Mouse (Mus musculus) heart, embryonic 12.5 days (tissue): ENCODE data around the gene Nhp2. TPM values are rescaled to one million over a fixed set of nuclear protein-coding genes. Genes with fewer than 3 reads are reported as not detected.

Source experiments
- ATAC-seq: fragments of 200-750 bp; cut with Nextera tagmentation; 2 replicates; pipeline ENCODE4 v1.8.0; 2017; ENCODE audit warnings: moderate TSS enrichment, moderate library complexity; ENCODE audit not compliant: insufficient number of reproducible peaks, low FRiP score
- H3K27ac ChIP-seq: fragments of 300-500 bp; sonication (generic); 2 replicates; pipeline ENCODE4 v1.5.1; 2016; ENCODE audit warnings: mild to moderate bottlenecking, moderate library complexity; ENCODE audit not compliant: poor library complexity, severe bottlenecking
- H3K27me3 ChIP-seq: fragments of 300-500 bp; sonication (generic); replicated peaks from 2 replicates; pipeline ENCODE4 v1.6.1; 2016; ENCODE audit warnings: mild to moderate bottlenecking, moderate library complexity
- H3K36me3 ChIP-seq: fragments of 300-500 bp; sonication (generic); 2 replicates; pipeline ENCODE4 v1.6.1; 2016; ENCODE audit warnings: mild to moderate bottlenecking, moderate library complexity
- H3K4me1 ChIP-seq: fragments of 300-500 bp; sonication (generic); replicated peaks from 2 replicates; pipeline ENCODE4 v1.6.1; 2016; ENCODE audit warnings: mild to moderate bottlenecking
- H3K4me2 ChIP-seq: fragments of 300-500 bp; sonication (generic); 2 replicates; pipeline ENCODE4 v1.6.1; 2016; ENCODE audit warnings: mild to moderate bottlenecking, moderate library complexity
- H3K4me3 ChIP-seq: fragments of 300-500 bp; sonication (generic); 2 replicates; pipeline ENCODE4 v1.5.1; 2016; ENCODE audit warnings: mild to moderate bottlenecking
- H3K9ac ChIP-seq: fragments of 300-500 bp; sonication (generic); 2 replicates; pipeline ENCODE4 v1.6.1; 2016; ENCODE audit warnings: mild to moderate bottlenecking, moderate library complexity
- H3K9me3 ChIP-seq: fragments of 300-500 bp; sonication (generic); replicated peaks from 2 replicates; pipeline ENCODE4 v1.6.1; 2016; ENCODE audit warnings: mild to moderate bottlenecking, moderate library complexity
- WGBS: fragments of 180-500 bp; shearing (Covaris S2); methylation state at CpG from one replicate; pipeline ENCODE4 v1.1.7; 2016; 5-methylcytosine and 5-hydroxymethylcytosine counted together
- polyA plus RNA-seq: library from polyadenylated mRNA; unstranded; fragments of >200 nt; fragmentation: Nextera tagmentation; extraction: Ambion mirVana; gene quantifications from 2 replicates; pipeline ENCODE4 v1.2.1, GENCODE M21; 2016

Gene Nhp2
- polyA plus RNA-seq, 1 experiment from 2014 or later = 91.9 TPM

- peaks cover 10% of the 10 kb centered on the region for H3K4me1 ChIP-seq
- H3K36me3 ChIP-seq = peaks cover 88% of the 10 kb centered on the region
- no peak overlapping the region for H3K4me3 ChIP-seq
- no peak overlapping the region for H3K4me2 ChIP-seq
- no peaks in the 10 kb centered on the region for H3K27me3 ChIP-seq
- H3K9ac ChIP-seq = no peak overlapping the region
- no peak overlapping the region for H3K27ac ChIP-seq
- 0 out of 2 replicates have a peak, but pooled peaks cover 6% of the 10 kb centered on the region for H3K9me3 ChIP-seq
- no peak for ATAC-seq
Observed at GRCm38 (mm10) chr11:51590002-51590401, 29.5 kb upstream of the Nhp2 start.

DNA sequence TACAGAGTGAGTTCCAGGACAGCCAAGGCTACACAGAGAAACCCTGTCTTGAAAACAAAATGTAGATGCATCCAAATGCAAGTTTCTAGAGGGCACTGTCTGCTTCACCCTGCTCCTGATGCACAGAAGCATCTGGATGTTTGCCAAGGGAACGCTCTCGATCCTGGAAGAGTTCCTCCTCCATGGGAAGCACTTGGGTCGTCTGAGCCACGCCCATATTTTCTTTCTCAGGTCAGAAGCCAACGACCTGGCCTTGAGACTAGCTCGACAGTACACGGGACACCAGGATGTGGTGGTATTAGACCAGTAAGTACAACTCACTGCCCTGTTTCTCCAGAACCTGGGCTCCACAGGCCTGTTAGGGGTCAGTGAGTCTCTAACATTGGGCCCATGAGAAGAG, 28.4 kb upstream of the Nhp2 start:
- H3K9ac ChIP-seq = no peak overlapping the region
- no peak overlapping the region for H3K4me3 ChIP-seq
- no peaks in the 10 kb centered on the region for H3K27me3 ChIP-seq
- H3K27ac ChIP-seq = no peak overlapping the region
- H3K4me1 ChIP-seq = no peaks in the 10 kb centered on the region
- 68% methylated on average over 7 of the region's 7 CpGs for WGBS
- no peak overlapping the region for H3K4me2 ChIP-seq
- ATAC-seq = no peak
- H3K9me3 ChIP-seq = 0 out of 2 replicates have a peak, but pooled peaks cover 6% of the 10 kb centered on the region
- H3K36me3 ChIP-seq = peaks cover 99% of the 10 kb centered on the region

DNA sequence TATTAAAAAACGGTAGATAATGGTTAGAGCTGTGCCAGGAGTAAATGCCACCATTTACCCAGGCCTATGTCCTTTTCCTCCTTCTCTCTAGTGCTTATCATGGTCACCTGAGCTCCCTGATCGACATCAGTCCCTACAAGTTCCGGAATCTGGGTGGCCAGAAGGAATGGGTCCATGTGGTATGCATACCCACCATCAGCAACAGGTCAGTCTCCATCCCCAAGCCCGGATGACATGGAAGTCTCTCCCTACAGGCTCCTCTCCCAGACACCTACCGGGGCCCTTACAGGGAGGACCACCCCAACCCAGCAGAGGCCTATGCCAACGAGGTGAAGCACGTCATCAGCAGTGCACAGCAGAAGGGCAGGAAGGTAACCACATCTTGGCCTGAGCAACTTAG, 27.6 kb upstream of the Nhp2 start:
- Histone ChIP-seq H3K27ac (no peak overlapping the region), H3K9ac (no peak overlapping the region), H3K4me3 (no peak overlapping the region), H3K4me2 (no peak overlapping the region), H3K36me3 (peaks cover 97% of the 10 kb centered on the region), H3K4me1 (no peaks in the 10 kb centered on the region), H3K27me3 (no peaks in the 10 kb centered on the region), H3K9me3 (0 out of 2 replicates have a peak, but pooled peaks cover 6% of the 10 kb centered on the region)
- ATAC-seq = no peak
- WGBS = 85% methylated on average over 7 of the region's 7 CpGs

- H3K4me3 ChIP-seq = no peak overlapping the region
- no peak overlapping the region for H3K27ac ChIP-seq
- no peaks in the 10 kb centered on the region for H3K27me3 ChIP-seq
- H3K4me2 ChIP-seq = no peak overlapping the region
- H3K4me1 ChIP-seq = no peaks in the 10 kb centered on the region
- 94% methylated on average over 4 of the region's 4 CpGs for WGBS
- no peak overlapping the region for H3K9ac ChIP-seq
- ATAC-seq = no peak
- H3K36me3 ChIP-seq = peaks cover 97% of the 10 kb centered on the region
- H3K9me3 ChIP-seq = 0 out of 2 replicates have a peak, but pooled peaks cover 6% of the 10 kb centered on the region
Observed at GRCm38 (mm10) chr11:51593368-51593767, 26.2 kb upstream of the Nhp2 start.

- Histone ChIP-seq H3K9ac (no peak overlapping the region), H3K36me3 (peaks cover 97% of the 10 kb centered on the region), H3K4me2 (no peak overlapping the region), H3K27me3 (no peaks in the 10 kb centered on the region), H3K9me3 (0 out of 2 replicates have a peak, but pooled peaks cover 4% of the 10 kb centered on the region), H3K27ac (no peak overlapping the region), H3K4me1 (no peaks in the 10 kb centered on the region), H3K4me3 (no peak overlapping the region)
- ATAC-seq = peak; percentile 17; the same call in 1 of the 2 replicates
- WGBS = 94% methylated on average over 6 of the region's 6 CpGs
Observed at GRCm38 (mm10) chr11:51593849-51594248, 25.7 kb upstream of the Nhp2 start.

GRCm38 (mm10) chr11:51594715-51595350, 24.7 kb upstream of the Nhp2 start:
- WGBS = 75% methylated on average over 3 of the region's 3 CpGs
- ATAC-seq = no peak; the same call in 1 of the 2 replicates

GRCm38 (mm10) chr11:51595459-51596083, 24.0 kb upstream of the Nhp2 start:
- Histone ChIP-seq H3K9me3 (no peaks in the 10 kb centered on the region), H3K4me2 (no peak overlapping the region), H3K9ac (no peak overlapping the region), H3K27ac (no peak overlapping the region), H3K36me3 (peaks cover 97% of the 10 kb centered on the region), H3K4me1 (no peaks in the 10 kb centered on the region), H3K27me3 (no peaks in the 10 kb centered on the region), H3K4me3 (no peak overlapping the region)
- no peak for ATAC-seq
- 87% methylated on average over 1 of the region's 1 CpGs for WGBS

More at GRCm38 (mm10) chr11:51594715-51595350, 24.7 kb upstream of the Nhp2 start:
- Histone ChIP-seq H3K9me3 (no peaks in the 10 kb centered on the region), H3K27me3 (no peaks in the 10 kb centered on the region), H3K9ac (no peak overlapping the region), H3K4me1 (no peaks in the 10 kb centered on the region), H3K36me3 (peaks cover 97% of the 10 kb centered on the region), H3K27ac (no peak overlapping the region), H3K4me2 (no peak overlapping the region), H3K4me3 (no peak overlapping the region)

DNA sequence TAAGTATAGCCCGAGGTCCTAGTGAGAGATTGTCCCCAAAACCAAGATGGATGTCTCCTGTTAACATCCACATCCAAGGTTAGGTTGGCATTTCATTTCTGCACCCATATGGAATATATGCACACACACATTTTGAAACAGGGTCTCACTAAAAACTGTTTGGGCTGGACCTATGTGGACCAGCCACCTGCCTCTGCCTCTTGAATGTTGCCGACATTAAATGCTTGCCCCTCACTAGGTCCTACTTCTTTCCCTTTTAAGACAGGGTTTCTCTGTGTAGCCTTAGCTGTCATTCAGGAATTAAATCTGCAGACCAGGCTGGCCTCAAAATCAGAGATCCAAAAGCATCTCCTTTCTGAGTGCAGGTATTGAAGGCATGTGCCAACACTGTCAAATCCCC, 22.0 kb upstream of the Nhp2 start:
- Histone ChIP-seq H3K4me2 (no peak overlapping the region), H3K9ac (no peak overlapping the region), H3K27ac (no peak overlapping the region), H3K4me3 (no peak overlapping the region), H3K27me3 (no peaks in the 10 kb centered on the region), H3K9me3 (no peaks in the 10 kb centered on the region), H3K4me1 (peaks cover 12% of the 10 kb centered on the region; the same call in 1 of the 2 replicates), H3K36me3 (peaks cover 98% of the 10 kb centered on the region)
- no peak for ATAC-seq
- 68% methylated on average over 2 of the region's 2 CpGs for WGBS

GRCm38 (mm10) chr11:51602253-51602652, 17.3 kb upstream of the Nhp2 start:
- H3K4me2 ChIP-seq = no peak overlapping the region
- no peaks in the 10 kb centered on the region for H3K27me3 ChIP-seq
- WGBS = 93% methylated on average over 3 of the region's 3 CpGs
- no peak overlapping the region for H3K9ac ChIP-seq
- no peak overlapping the region for H3K27ac ChIP-seq
- peaks cover 82% of the 10 kb centered on the region for H3K36me3 ChIP-seq
- H3K4me1 ChIP-seq = peaks cover 37% of the 10 kb centered on the region
- no peaks in the 10 kb centered on the region for H3K9me3 ChIP-seq
- H3K4me3 ChIP-seq = no peak overlapping the region
- ATAC-seq = no peak

DNA sequence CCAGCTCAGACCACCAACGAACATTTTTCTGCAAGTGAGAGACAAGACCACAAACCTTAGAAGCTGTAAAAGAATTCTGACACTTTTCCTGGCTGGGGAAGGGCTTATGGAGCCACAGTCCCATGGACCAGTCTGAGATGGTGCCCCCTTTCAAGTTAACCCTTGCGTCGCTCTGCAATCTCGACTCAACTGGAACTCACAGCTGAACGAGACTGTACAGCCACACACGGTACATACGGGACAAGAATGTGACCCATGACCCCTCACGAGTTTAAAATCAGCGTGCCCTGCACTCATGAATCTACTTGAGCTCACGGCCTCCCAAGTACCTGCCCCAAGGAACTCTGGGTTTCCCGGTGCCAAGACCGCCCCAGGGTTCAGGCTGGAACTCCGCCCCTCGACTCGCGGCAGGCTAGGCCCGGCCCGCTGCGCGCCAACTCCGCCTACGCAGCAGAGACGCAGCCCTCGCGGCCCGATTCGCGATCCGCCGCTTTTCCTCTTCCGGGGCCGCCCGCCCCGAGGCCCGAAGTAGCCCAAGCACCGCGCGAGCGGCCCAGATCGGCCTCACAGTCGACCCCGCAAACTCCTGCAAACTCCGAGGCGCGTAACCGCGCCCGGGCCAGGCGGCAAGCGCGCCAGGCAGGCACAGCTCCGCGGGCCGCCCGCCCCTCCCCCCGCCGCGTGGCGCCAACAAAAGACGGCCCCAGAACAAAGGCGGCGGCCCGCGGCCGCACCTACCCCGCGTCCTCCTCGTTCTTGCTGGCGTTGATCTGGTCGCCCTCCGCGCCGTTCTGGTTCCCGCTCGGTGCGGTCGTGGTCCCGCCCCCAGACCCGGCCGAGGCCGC, 13.7 kb upstream of the Nhp2 start:
- peaks cover 46% of the 10 kb centered on the region for H3K36me3 ChIP-seq
- peak; percentile 85 for ATAC-seq
- WGBS = under 1% methylated on average over 81 of the region's 81 CpGs
- peak overlapping the region; percentile 97 for H3K4me3 ChIP-seq
- no peaks in the 10 kb centered on the region for H3K27me3 ChIP-seq
- peak overlapping the region; percentile 100 for H3K9ac ChIP-seq
- peaks cover 41% of the 10 kb centered on the region for H3K4me1 ChIP-seq
- H3K27ac ChIP-seq = peak overlapping the region; percentile 94
- H3K4me2 ChIP-seq = peak overlapping the region; percentile 91
- H3K9me3 ChIP-seq = no peaks in the 10 kb centered on the region
